Mouse (Mus musculus): ENCODE measurements around the gene Cxcl14.

Gene Cxcl14

GRCm38 (mm10) chr13:56295943-56296658 lies at the start of gene Cxcl14:
TSS of gene Cxcl14 (minus strand) at chr13:56296551.
- peak in 1 of 2 experiments; percentile 42 for DNase-seq (ENCODE audit: low spot score in 2 of 2)

GRCm38 (mm10) chr13:56344355-56344754 lies 48.0 kb upstream of the Cxcl14 start:
- DNase-seq (ENCODE audit: low spot score in 2 of 2), result no peak

GRCm38 (mm10) chr13:56342491-56342890 lies 46.1 kb upstream of the Cxcl14 start:
- no peak for DNase-seq (ENCODE audit: low spot score in 2 of 2)

- peak in 1 of 2 experiments; percentile 37 for DNase-seq (ENCODE audit: low spot score in 2 of 2)
Observed at GRCm38 (mm10) chr13:56340513-56340912, 44.2 kb upstream of the Cxcl14 start.

GRCm38 (mm10) chr13:56339816-56340215 lies 43.5 kb upstream of the Cxcl14 start:
- DNase-seq (ENCODE audit: low spot score in 2 of 2), result no peak

GRCm38 (mm10) chr13:56336982-56337381 lies 40.6 kb upstream of the Cxcl14 start:
- no peak for DNase-seq (ENCODE audit: low spot score in 2 of 2)

GRCm38 (mm10) chr13:56334802-56335690 lies 38.7 kb upstream of the Cxcl14 start:
- no peak for DNase-seq (ENCODE audit: low spot score in 2 of 2)

- no peak for DNase-seq (ENCODE audit: low spot score in 2 of 2)
Observed at GRCm38 (mm10) chr13:56334236-56334635, 37.9 kb upstream of the Cxcl14 start.

- peak in 1 of 2 experiments; percentile 48 for DNase-seq (ENCODE audit: low spot score in 2 of 2)
Observed at GRCm38 (mm10) chr13:56332356-56332755, 36.0 kb upstream of the Cxcl14 start.

- DNase-seq (ENCODE audit: low spot score in 2 of 2), result no peak
Observed at GRCm38 (mm10) chr13:56330603-56331455, 34.5 kb upstream of the Cxcl14 start.

- DNase-seq (ENCODE audit: low spot score in 2 of 2), result peak in 1 of 2 experiments; percentile 55
Observed at GRCm38 (mm10) chr13:56329769-56330168, 33.4 kb upstream of the Cxcl14 start.

- no peak for DNase-seq (ENCODE audit: low spot score in 2 of 2)
Observed at GRCm38 (mm10) chr13:56329165-56329564, 32.8 kb upstream of the Cxcl14 start.

- no peak for DNase-seq (ENCODE audit: low spot score in 2 of 2)
Observed at GRCm38 (mm10) chr13:56327779-56328178, 31.4 kb upstream of the Cxcl14 start.

GRCm38 (mm10) chr13:56321635-56322034 lies 25.3 kb upstream of the Cxcl14 start:
- DNase-seq (ENCODE audit: low spot score in 2 of 2), result no peak

- DNase-seq (ENCODE audit: low spot score in 2 of 2), result no peak
Observed at GRCm38 (mm10) chr13:56316930-56317329, 20.6 kb upstream of the Cxcl14 start.

GRCm38 (mm10) chr13:56315201-56315600 lies 18.9 kb upstream of the Cxcl14 start:
- no peak for DNase-seq (ENCODE audit: low spot score in 2 of 2)

- no peak for DNase-seq (ENCODE audit: low spot score in 2 of 2)
Observed at GRCm38 (mm10) chr13:56305058-56305457, 8.7 kb upstream of the Cxcl14 start.

GRCm38 (mm10) chr13:56304453-56304852 lies 8.1 kb upstream of the Cxcl14 start:
- no peak for DNase-seq (ENCODE audit: low spot score in 2 of 2)

- DNase-seq (ENCODE audit: low spot score in 2 of 2), result no peak
Observed at GRCm38 (mm10) chr13:56299336-56299735, 3.0 kb upstream of the Cxcl14 start.

- DNase-seq (ENCODE audit: low spot score in 2 of 2), result no peak
Observed at GRCm38 (mm10) chr13:56296659-56297020, 289 bp upstream of the Cxcl14 start.

- no peak for DNase-seq (ENCODE audit: low spot score in 2 of 2)
Observed at GRCm38 (mm10) chr13:56295586-56295942, 787 bp downstream of the Cxcl14 start.

- DNase-seq (ENCODE audit: low spot score in 2 of 2), result no peak
Observed at GRCm38 (mm10) chr13:56294908-56295307, 1.4 kb downstream of the Cxcl14 start.

All from cerebellum, postnatal 4 days (tissue).